Mouse (Mus musculus): ENCODE measurements around the gene Olfr695. TPM values are rescaled to one million over a fixed set of nuclear protein-coding genes. Genes with fewer than 3 reads are reported as not detected.
"Not testable (repeated sequence)": the region's sequence is repeated elsewhere in the genome, so short reads cannot be mapped to it uniquely, and the experiment has no call there.

Olfr695 gene
- polyA plus RNA-seq, 1 experiment from 2014 or later = not detected

GRCm38 (mm10) chr7:106707705-106708104 lies 8.5 kb downstream of the Olfr695 start:
- H3K9ac ChIP-seq (ENCODE audit: low read depth, low read length); ATAC-seq; H3K27me3 ChIP-seq (ENCODE audit: control insufficient read depth, insufficient read depth, low read depth, low read length); H3K36me3 ChIP-seq (ENCODE audit: control insufficient read depth, insufficient read depth, low read length); H3K27ac ChIP-seq (ENCODE audit: low read length); H3K4me1 ChIP-seq (ENCODE audit: control insufficient read depth, insufficient read depth, low read length); H3K4me3 ChIP-seq (ENCODE audit: low read depth, low read length); H3K9me3 ChIP-seq (replicated peaks; ENCODE audit: control insufficient read depth, low read length, poor library complexity, severe bottlenecking); H3K4me2 ChIP-seq (ENCODE audit: low read length): not testable (repeated sequence)
- WGBS = 82% methylated on average over 10 of the region's 10 CpGs

GRCm38 (mm10) chr7:106696891-106697290 lies 19.3 kb downstream of the Olfr695 start:
- no peak overlapping the region for H3K4me3 ChIP-seq (ENCODE audit: low read depth, low read length)
- WGBS = 73% methylated on average over 1 of the region's 1 CpGs
- ATAC-seq = no peak
- H3K27ac ChIP-seq (ENCODE audit: low read length) = no peak overlapping the region
- no peaks in the 10 kb centered on the region for H3K27me3 ChIP-seq (ENCODE audit: control insufficient read depth, insufficient read depth, low read depth, low read length)
- no peaks in the 10 kb centered on the region for H3K36me3 ChIP-seq (ENCODE audit: control insufficient read depth, insufficient read depth, low read length)
- no peak overlapping the region for H3K9ac ChIP-seq (ENCODE audit: low read depth, low read length)
- H3K4me1 ChIP-seq (ENCODE audit: control insufficient read depth, insufficient read depth, low read length) = no peaks in the 10 kb centered on the region
- no peaks in the 10 kb centered on the region; the same call in 1 of the 2 replicates for H3K9me3 ChIP-seq (replicated peaks; ENCODE audit: control insufficient read depth, low read length, poor library complexity, severe bottlenecking)
- H3K4me2 ChIP-seq (ENCODE audit: low read length) = no peak overlapping the region

GRCm38 (mm10) chr7:106692976-106693375 lies 23.2 kb downstream of the Olfr695 start:
- 86% methylated on average over 3 of the region's 3 CpGs for WGBS
- H3K4me3 ChIP-seq (ENCODE audit: low read depth, low read length) = no peak overlapping the region
- no peak for ATAC-seq

GRCm38 (mm10) chr7:106691714-106692113 lies 24.5 kb downstream of the Olfr695 start, which contains the start of gene Olfr694:
TSS of gene Olfr694 (minus strand) at chr7:106691814.
- no peaks in the 10 kb centered on the region for H3K36me3 ChIP-seq (ENCODE audit: control insufficient read depth, insufficient read depth, low read length)

More at GRCm38 (mm10) chr7:106692976-106693375, 23.2 kb downstream of the Olfr695 start:
- no peaks in the 10 kb centered on the region for H3K4me1 ChIP-seq (ENCODE audit: control insufficient read depth, insufficient read depth, low read length)
- no peak overlapping the region for H3K4me2 ChIP-seq (ENCODE audit: low read length)
- no peak overlapping the region for H3K27ac ChIP-seq (ENCODE audit: low read length)
- no peaks in the 10 kb centered on the region for H3K27me3 ChIP-seq (ENCODE audit: control insufficient read depth, insufficient read depth, low read depth, low read length)
- no peaks in the 10 kb centered on the region; the same call in 1 of the 2 replicates for H3K9me3 ChIP-seq (replicated peaks; ENCODE audit: control insufficient read depth, low read length, poor library complexity, severe bottlenecking)
- H3K9ac ChIP-seq (ENCODE audit: low read depth, low read length) = no peak overlapping the region
- H3K36me3 ChIP-seq (ENCODE audit: control insufficient read depth, insufficient read depth, low read length) = no peaks in the 10 kb centered on the region

GRCm38 (mm10) chr7:106685382-106685781 lies 30.8 kb downstream of the Olfr695 start:
- Histone ChIP-seq H3K27ac (ENCODE audit: low read length) (no peak overlapping the region), H3K9me3 (replicated peaks; ENCODE audit: control insufficient read depth, low read length, poor library complexity, severe bottlenecking) (no peaks in the 10 kb centered on the region), H3K27me3 (ENCODE audit: control insufficient read depth, insufficient read depth, low read depth, low read length) (no peaks in the 10 kb centered on the region), H3K9ac (ENCODE audit: low read depth, low read length) (no peak overlapping the region), H3K36me3 (ENCODE audit: control insufficient read depth, insufficient read depth, low read length) (no peaks in the 10 kb centered on the region), H3K4me1 (ENCODE audit: control insufficient read depth, insufficient read depth, low read length) (no peaks in the 10 kb centered on the region), H3K4me3 (ENCODE audit: low read depth, low read length) (no peak overlapping the region), H3K4me2 (ENCODE audit: low read length) (no peak overlapping the region)
- no peak for ATAC-seq
- WGBS = 87% methylated on average over 2 of the region's 2 CpGs

More at GRCm38 (mm10) chr7:106691714-106692113, 24.5 kb downstream of the Olfr695 start, which contains the start of gene Olfr694:
- no peaks in the 10 kb centered on the region for H3K4me1 ChIP-seq (ENCODE audit: control insufficient read depth, insufficient read depth, low read length)
- no peak within 1 kb of the TSS for H3K9ac ChIP-seq (ENCODE audit: low read depth, low read length)
- ATAC-seq = no peak
- H3K9me3 ChIP-seq (replicated peaks; ENCODE audit: control insufficient read depth, low read length, poor library complexity, severe bottlenecking) = no peaks in the 10 kb centered on the region
- WGBS = 96% methylated on average over 1 of the region's 1 CpGs
- H3K27ac ChIP-seq (ENCODE audit: low read length) = no peak within 1 kb of the TSS
- no peak within 1 kb of the TSS for H3K4me2 ChIP-seq (ENCODE audit: low read length)
- no peaks in the 10 kb centered on the region for H3K27me3 ChIP-seq (ENCODE audit: control insufficient read depth, insufficient read depth, low read depth, low read length)
- H3K4me3 ChIP-seq (ENCODE audit: low read depth, low read length) = no peak within 1 kb of the TSS

GRCm38 (mm10) chr7:106680484-106680883 lies 35.7 kb downstream of the Olfr695 start, which contains the start of gene Olfr693:
TSS of gene Olfr693 (minus strand) at chr7:106680584.
- Histone ChIP-seq H3K4me3 (ENCODE audit: low read depth, low read length) (no peak within 1 kb of the TSS), H3K27ac (ENCODE audit: low read length) (no peak within 1 kb of the TSS), H3K9ac (ENCODE audit: low read depth, low read length) (no peak within 1 kb of the TSS), H3K4me1 (ENCODE audit: control insufficient read depth, insufficient read depth, low read length) (no peaks in the 10 kb centered on the region), H3K36me3 (ENCODE audit: control insufficient read depth, insufficient read depth, low read length) (no peaks in the 10 kb centered on the region), H3K9me3 (replicated peaks; ENCODE audit: control insufficient read depth, low read length, poor library complexity, severe bottlenecking) (no peaks in the 10 kb centered on the region), H3K27me3 (ENCODE audit: control insufficient read depth, insufficient read depth, low read depth, low read length) (no peaks in the 10 kb centered on the region), H3K4me2 (ENCODE audit: low read length) (no peak within 1 kb of the TSS)
- ATAC-seq = no peak

Other genes with a start within 250 kb of the Olfr695 start
- not detected in 2 replicates for gene Olfr693, start 35.8 kb downstream of the Olfr695 start, polyA plus RNA-seq (2015; fragmentation: Nextera tagmentation; extraction: Ambion mirVana)
- not detected in 2 replicates for gene Olfr694, start 24.6 kb downstream of the Olfr695 start, polyA plus RNA-seq (2015; fragmentation: Nextera tagmentation; extraction: Ambion mirVana)
- gene Olfr697, start 26.0 kb upstream of the Olfr695 start, polyA plus RNA-seq (2015; fragmentation: Nextera tagmentation; extraction: Ambion mirVana) = not detected in 2 replicates
- gene Olfr698, start 39.0 kb upstream of the Olfr695 start, polyA plus RNA-seq (2015; fragmentation: Nextera tagmentation; extraction: Ambion mirVana) = not detected in 2 replicates
- not detected in 2 replicates for gene Olfr699, start 76.8 kb upstream of the Olfr695 start, polyA plus RNA-seq (2015; fragmentation: Nextera tagmentation; extraction: Ambion mirVana)
- gene Olfr700, start 92.4 kb upstream of the Olfr695 start, polyA plus RNA-seq (2015; fragmentation: Nextera tagmentation; extraction: Ambion mirVana) = not detected in 2 replicates
- not detected in 2 replicates for gene Olfr701, start 97.7 kb upstream of the Olfr695 start, polyA plus RNA-seq (2015; fragmentation: Nextera tagmentation; extraction: Ambion mirVana)
- not detected in 2 replicates for gene Olfr702, start 117.5 kb upstream of the Olfr695 start, polyA plus RNA-seq (2015; fragmentation: Nextera tagmentation; extraction: Ambion mirVana)
- gene Olfr703, start 127.0 kb upstream of the Olfr695 start, polyA plus RNA-seq (2015; fragmentation: Nextera tagmentation; extraction: Ambion mirVana) = not detected in 2 replicates
- gene Olfr704, start 146.8 kb upstream of the Olfr695 start, polyA plus RNA-seq (2015; fragmentation: Nextera tagmentation; extraction: Ambion mirVana) = not detected in 2 replicates
- gene Olfr705, start 160.5 kb upstream of the Olfr695 start, polyA plus RNA-seq (2015; fragmentation: Nextera tagmentation; extraction: Ambion mirVana) = not detected in 2 replicates
- not detected in 2 replicates for gene Olfr706, start 171.8 kb upstream of the Olfr695 start, polyA plus RNA-seq (2015; fragmentation: Nextera tagmentation; extraction: Ambion mirVana)
- gene Olfr707, start 184.8 kb upstream of the Olfr695 start, polyA plus RNA-seq (2015; fragmentation: Nextera tagmentation; extraction: Ambion mirVana) = not detected in 2 replicates
- gene Olfr1532-ps1, start 191.6 kb upstream of the Olfr695 start, polyA plus RNA-seq (2015; fragmentation: Nextera tagmentation; extraction: Ambion mirVana) = not detected in 2 replicates
- gene Olfr709-ps1, start 215.8 kb upstream of the Olfr695 start, polyA plus RNA-seq (2015; fragmentation: Nextera tagmentation; extraction: Ambion mirVana) = not detected in 2 replicates
- not detected in 2 replicates for gene Olfr710, start 231.9 kb upstream of the Olfr695 start, polyA plus RNA-seq (2015; fragmentation: Nextera tagmentation; extraction: Ambion mirVana)
- gene Olfr6, start 247.5 kb upstream of the Olfr695 start, polyA plus RNA-seq (2015; fragmentation: Nextera tagmentation; extraction: Ambion mirVana) = not detected in 2 replicates

Data from midbrain, embryonic 16.5 days (tissue).